Mouse (Mus musculus): Measurements from ENCODE around the gene Nkg7.

- TF ChIP-seq CTCF (IDR thresholded peaks at IDR 0.05; ENCODE audit: low read depth), result no peak
- TF ChIP-seq EP300 (IDR thresholded peaks at IDR 0.05; ENCODE audit: low read depth), result no peak
Observed at GRCm38 (mm10) chr7:43482090-43482716, 45.3 kb downstream of the Nkg7 start.
